Mouse (Mus musculus) layer of hippocampus, adult 18-20 months (tissue): Measurements from ENCODE around the gene Magi1. TPM values are rescaled to one million over a fixed set of nuclear protein-coding genes. Genes with fewer than 3 reads are reported as not detected.
A peak's percentile ranks its signal among the peaks of the same experiment; 100 is the strongest.

Source experiments
- DNase-seq, 2 experiments: peaks; one replicate each; pipeline ENCODE4 v3.0.0; 2022; ENCODE audit warnings: low spot score in 2 of 2
- total RNA-seq, 2 experiments: library from RNA; stranded (reverse); gene quantifications; 2 replicates each; pipeline ENCODE4 v1.2.3; 2021

Gene Magi1
- total RNA-seq, 2 experiments from 2014 or later, result 45.0 to 46.1 TPM

GRCm38 (mm10) chr6:93757353-93758087 is 526.2 kb downstream of the Magi1 start:
- peak; percentile 81 to 95 for DNase-seq

GRCm38 (mm10) chr6:93743145-93743544 is 540.6 kb downstream of the Magi1 start:
- no peak for DNase-seq

DNA sequence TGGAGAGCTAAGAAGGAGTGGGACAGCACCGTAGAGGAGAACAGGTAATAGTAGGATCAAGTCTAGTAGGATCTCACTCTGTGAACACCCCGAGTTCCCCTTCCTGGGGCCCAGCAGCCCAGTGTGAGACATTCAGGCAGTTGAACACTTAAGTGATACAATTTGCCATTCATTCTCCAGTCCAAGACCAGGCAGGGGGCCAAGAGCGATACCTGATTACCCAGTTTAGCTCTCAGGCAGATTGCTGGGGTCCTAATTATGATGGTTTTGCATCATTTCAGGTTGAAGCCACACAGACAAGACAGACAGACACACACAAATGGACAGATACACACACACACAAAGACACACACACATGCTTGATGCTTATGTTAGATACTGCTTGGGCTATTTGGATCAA is 543.9 kb downstream of the Magi1 start:
- DNase-seq, result no peak

GRCm38 (mm10) chr6:93737083-93737482 is 546.6 kb downstream of the Magi1 start:
- DNase-seq, result no peak

DNA sequence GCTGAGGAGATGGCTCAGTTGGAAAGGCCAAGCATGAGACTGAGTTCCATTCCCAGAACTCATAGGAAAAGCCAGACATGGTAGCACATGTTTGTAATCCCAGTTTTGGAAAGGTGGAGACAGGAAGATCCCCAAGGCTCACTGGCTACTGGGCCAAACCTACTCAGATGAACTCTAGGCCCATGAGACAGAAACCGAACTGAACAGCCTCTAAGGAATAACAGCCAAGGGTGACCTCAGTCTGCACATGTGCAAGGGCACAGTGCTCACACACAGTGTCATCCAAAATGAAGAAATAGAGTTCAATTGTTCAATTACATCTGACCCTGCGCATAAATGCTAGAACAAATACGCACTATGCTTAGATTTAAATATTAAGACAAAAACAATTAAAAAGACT is 547.6 kb downstream of the Magi1 start:
- no peak for DNase-seq

GRCm38 (mm10) chr6:93733800-93734199 is 549.9 kb downstream of the Magi1 start:
- peak in 1 of 2 experiments; percentile 60 for DNase-seq

GRCm38 (mm10) chr6:93729702-93730101 is 554.0 kb downstream of the Magi1 start:
- peak in 1 of 2 experiments; percentile 48 for DNase-seq

- no peak for DNase-seq
Observed at GRCm38 (mm10) chr6:93728791-93729190, 554.9 kb downstream of the Magi1 start.

DNA sequence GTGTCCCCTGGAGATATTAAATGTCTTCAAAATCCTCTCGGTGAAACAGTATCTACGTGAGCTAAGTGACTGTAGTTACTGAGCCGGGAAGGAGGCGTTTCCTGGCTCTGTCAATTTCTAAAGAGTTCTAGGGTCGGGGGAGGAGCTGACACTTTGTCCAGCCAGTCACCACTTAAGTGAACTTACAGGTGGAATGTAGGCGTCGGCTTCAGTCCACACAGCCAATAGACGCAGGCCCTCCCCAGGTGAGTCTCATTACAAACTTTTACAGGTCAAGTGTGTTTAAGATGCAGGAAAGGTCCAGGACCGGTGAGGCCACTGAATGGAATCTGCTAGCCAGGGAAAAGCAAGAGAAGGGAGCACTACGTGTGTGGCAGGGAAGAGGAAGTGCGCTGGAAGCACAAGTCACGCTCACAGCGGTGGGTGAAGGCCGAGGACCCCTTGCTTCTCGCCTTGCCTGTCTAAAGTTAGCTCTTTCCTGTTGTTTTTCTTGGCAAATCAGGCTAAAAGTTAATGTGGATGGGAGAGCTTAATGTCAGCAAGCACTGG is 556.0 kb downstream of the Magi1 start:
- no peak for DNase-seq

GRCm38 (mm10) chr6:93726829-93727455 is 556.8 kb downstream of the Magi1 start:
- DNase-seq, result peak in 1 of 2 experiments; percentile 68

DNA sequence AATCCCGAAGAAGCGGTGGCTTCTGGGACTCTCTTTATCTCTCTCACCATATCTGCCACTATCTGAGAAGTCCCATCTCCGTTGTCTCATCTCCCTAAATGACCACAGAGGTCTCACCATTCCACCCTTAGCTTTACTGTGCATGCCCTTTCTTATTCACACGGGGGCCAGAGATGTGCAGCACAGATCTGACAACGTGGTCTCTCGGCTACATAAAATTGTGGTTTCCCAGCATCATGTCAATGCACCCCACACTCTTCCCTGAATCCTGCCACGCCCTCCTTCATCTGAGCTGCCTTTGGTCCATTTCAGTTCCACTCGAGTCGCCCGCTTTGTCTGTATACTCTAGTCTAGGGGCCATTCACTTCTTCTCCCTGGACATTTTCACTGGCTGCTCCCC is 557.6 kb downstream of the Magi1 start:
- DNase-seq, result no peak

DNA sequence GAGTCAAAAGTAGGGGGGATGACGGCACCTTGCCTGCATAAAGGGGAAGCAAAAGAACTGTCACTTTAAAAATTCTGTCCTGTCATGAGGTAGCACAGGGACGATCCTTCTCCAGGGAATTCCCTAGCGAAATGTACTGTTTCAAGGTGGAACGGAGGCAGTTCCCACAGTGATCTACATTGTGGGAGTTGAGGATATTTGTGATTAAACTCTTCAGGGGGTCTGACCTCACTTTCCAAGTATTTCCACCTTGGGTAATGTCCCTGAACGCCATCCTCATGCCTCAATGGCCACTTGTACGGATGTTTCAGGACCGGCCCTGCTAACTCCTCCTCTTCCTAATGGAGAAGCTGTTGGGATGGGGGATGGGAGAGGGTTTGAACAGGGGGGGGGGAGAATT is 559.0 kb downstream of the Magi1 start:
- DNase-seq, result no peak

DNA sequence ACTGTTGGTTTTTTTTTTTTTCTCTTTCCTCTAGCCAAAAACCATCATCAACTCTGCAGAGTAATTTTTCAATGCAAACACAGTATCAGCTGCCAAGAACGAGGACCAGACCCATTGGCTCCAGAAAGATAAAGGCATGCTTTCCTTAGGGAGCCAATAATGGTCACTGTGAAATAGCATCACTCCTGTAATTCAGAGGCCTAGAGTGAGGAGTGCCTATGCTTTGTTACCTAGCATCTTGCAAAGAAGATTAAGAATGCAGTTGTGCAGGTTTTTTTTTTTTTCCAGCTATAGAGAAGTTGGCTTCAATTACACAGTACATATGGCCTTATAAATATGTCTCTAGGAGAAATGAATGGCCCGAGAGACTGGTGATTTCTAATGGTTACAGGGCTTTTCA is 560.5 kb downstream of the Magi1 start:
- DNase-seq, result no peak

- no peak for DNase-seq
Observed at GRCm38 (mm10) chr6:93719532-93719931, 564.2 kb downstream of the Magi1 start.

GRCm38 (mm10) chr6:93718385-93718784 is 565.3 kb downstream of the Magi1 start:
- no peak for DNase-seq

DNA sequence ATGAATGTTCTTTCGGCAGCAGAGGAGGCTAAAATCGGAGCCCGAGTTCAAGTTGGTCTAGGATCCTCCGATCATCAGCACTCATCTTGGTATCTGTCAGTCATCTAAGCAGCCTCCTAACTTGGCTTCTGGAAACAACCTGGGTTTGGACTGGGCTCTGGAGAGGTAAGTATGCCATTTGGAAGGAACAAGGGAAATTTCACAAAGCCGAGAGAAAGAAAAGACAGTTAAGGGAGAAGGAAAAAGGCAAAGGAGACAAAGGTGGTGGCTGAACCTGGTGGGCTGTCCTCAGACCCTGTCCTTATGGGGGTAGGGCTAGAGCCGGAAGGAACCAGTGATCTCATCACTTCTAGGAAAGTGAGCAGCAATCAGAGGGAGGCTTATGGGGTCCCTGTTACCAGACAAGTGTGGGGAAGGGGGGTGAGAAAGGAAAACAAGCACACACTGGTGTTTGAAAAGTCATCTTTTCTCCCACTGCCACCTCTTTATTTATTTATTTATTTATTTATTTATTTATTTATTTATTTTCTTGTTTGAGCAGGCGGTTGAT is 565.8 kb downstream of the Magi1 start:
- no peak for DNase-seq

DNA sequence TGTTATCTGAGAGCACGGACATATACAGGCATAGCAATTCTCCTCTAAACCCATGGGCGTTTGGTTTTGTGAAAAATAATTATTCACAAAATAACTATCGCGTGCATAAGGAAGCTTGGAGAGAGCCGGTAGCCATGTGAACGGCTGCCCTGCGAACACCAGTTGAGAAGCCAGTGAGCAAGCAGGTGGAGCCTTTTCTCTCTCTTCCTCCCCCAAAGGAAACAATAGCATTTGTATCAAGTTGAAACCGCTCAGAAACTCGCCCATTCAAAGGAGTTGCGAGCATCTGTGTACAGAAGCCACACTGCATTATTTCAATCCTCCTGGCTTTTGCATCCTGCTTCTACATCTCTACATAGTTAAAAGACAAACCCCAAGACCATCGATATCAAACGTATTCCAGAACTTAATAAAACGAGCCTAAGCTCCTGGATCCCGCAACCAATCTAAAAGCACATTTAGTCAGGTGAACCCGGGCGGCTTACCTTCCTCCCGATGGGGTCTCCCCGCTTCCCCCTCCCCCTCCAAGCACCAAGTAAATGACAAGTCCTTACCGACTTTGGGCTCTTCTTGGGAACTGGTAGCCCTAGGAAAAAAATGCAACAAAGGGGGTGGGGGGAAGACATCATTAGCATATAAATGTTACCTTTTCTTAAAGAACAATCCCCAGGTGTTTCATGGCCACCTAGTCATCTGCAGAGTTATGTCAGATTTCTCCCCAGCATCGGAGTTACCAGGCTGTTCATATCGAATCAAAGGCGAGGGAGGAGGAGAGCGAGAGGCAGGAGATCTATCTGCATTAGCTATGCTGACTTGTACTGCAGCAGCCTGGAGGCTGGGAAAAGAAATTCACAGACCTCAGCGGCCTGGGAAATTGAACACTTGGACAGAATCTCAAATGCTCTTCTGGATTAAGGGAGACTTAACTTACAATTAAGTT is 566.8 kb downstream of the Magi1 start:
- peak in 1 of 2 experiments; percentile 44 for DNase-seq

- no peak for DNase-seq
Observed at GRCm38 (mm10) chr6:93715181-93716180, 568.2 kb downstream of the Magi1 start.

GRCm38 (mm10) chr6:93704350-93704749 is 579.4 kb downstream of the Magi1 start:
- no peak for DNase-seq

GRCm38 (mm10) chr6:93699436-93699835 is 584.3 kb downstream of the Magi1 start:
- peak; percentile 58 to 81 for DNase-seq
